Mouse (Mus musculus): Measurements from ENCODE around the gene Wwtr1. TPM values are rescaled to one million over a fixed set of nuclear protein-coding genes. Genes with fewer than 3 reads are reported as not detected.

Wwtr1 gene
- polyA plus RNA-seq, 1 experiment from 2014 or later: 32.1 TPM

GRCm38 (mm10) chr3:57445706-57446105, 130.0 kb downstream of the Wwtr1 start:
- H3K27me3 ChIP-seq: no peaks in the 10 kb centered on the region
- H3K36me3 ChIP-seq: no peaks in the 10 kb centered on the region
- H3K27ac ChIP-seq (replicated peaks): no peak overlapping the region
- 36% methylated on average over 3 of the region's 3 CpGs for WGBS
- no peak overlapping the region for H3K4me2 ChIP-seq (replicated peaks)
- H3K4me3 ChIP-seq (replicated peaks): no peak overlapping the region
- 0 out of 2 replicates have a peak, but pooled peaks cover 6% of the 10 kb centered on the region for H3K4me1 ChIP-seq
- no peak for ATAC-seq (ENCODE audit: insufficient number of reproducible peaks, low FRiP score, low TSS enrichment, low read depth)
- no peak overlapping the region for H3K9ac ChIP-seq
- no peaks in the 10 kb centered on the region for H3K9me3 ChIP-seq (replicated peaks)

GRCm38 (mm10) chr3:57440956-57441355, 134.8 kb downstream of the Wwtr1 start:
- 30% methylated on average over 3 of the region's 3 CpGs for WGBS
- Histone ChIP-seq H3K4me1 (0 out of 2 replicates have a peak, but pooled peaks cover 3% of the 10 kb centered on the region), H3K27me3 (no peaks in the 10 kb centered on the region), H3K27ac (replicated peaks) (no peak overlapping the region), H3K36me3 (no peaks in the 10 kb centered on the region), H3K9me3 (replicated peaks) (no peaks in the 10 kb centered on the region), H3K4me3 (replicated peaks) (no peak overlapping the region), H3K4me2 (replicated peaks) (no peak overlapping the region), H3K9ac (no peak overlapping the region)
- no peak for ATAC-seq (ENCODE audit: insufficient number of reproducible peaks, low FRiP score, low TSS enrichment, low read depth)

GRCm38 (mm10) chr3:57435364-57435763, 140.3 kb downstream of the Wwtr1 start:
- WGBS: 80% methylated on average over 8 of the region's 8 CpGs
- H3K36me3 ChIP-seq: no peaks in the 10 kb centered on the region
- H3K4me1 ChIP-seq: no peaks in the 10 kb centered on the region
- no peak for ATAC-seq (ENCODE audit: insufficient number of reproducible peaks, low FRiP score, low TSS enrichment, low read depth)
- no peaks in the 10 kb centered on the region for H3K9me3 ChIP-seq (replicated peaks)
- H3K27me3 ChIP-seq: no peaks in the 10 kb centered on the region
- H3K4me3 ChIP-seq (replicated peaks): no peak overlapping the region
- no peak overlapping the region for H3K4me2 ChIP-seq (replicated peaks)
- H3K27ac ChIP-seq (replicated peaks): no peak overlapping the region
- H3K9ac ChIP-seq: no peak overlapping the region

DNA sequence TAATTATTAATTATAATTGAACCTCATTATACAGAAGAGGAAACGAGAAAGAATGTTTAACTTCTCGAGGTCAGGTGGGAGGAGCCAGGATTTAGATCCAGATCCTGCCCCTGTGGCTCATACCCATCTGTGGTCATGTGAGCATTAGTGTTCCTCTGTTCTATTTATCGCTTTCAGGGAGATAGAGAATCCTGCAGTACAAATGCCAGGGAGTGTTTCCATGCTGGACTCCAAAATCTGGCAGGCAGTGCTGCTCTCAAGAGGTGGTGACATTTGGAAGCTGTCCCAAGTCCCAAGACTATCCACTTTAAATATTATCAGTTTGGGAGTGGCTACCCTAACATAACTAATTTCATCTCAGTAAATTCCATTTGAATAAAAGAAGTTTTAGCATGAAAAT, 144.0 kb downstream of the Wwtr1 start:
- H3K4me3 ChIP-seq (replicated peaks): no peak overlapping the region
- H3K27ac ChIP-seq (replicated peaks): no peak overlapping the region
- ATAC-seq (ENCODE audit: insufficient number of reproducible peaks, low FRiP score, low TSS enrichment, low read depth): no peak
- H3K9me3 ChIP-seq (replicated peaks): no peaks in the 10 kb centered on the region
- no peaks in the 10 kb centered on the region for H3K27me3 ChIP-seq
- no peak overlapping the region for H3K4me2 ChIP-seq (replicated peaks)
- no peaks in the 10 kb centered on the region for H3K36me3 ChIP-seq
- H3K4me1 ChIP-seq: no peaks in the 10 kb centered on the region
- 66% methylated on average over 3 of the region's 3 CpGs for WGBS
- H3K9ac ChIP-seq: no peak overlapping the region

DNA sequence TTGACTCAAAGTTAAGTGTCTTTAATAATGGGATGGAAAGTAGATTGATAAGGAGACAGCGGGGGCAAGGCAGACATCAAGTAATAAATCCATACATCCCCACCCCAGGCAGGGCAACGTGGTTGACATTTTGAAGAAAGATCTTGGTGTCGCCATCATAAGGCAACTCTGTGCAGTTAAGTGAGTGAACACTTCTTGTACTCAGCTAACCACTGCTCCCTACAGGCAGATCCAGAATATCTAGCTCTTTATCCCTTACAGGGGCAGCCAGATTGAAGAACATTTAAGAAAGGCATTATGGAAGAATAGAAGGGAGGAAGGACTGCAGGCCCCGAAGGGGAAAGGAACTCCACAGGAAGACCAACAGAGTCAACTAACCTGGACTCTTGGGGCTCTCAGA, 146.2 kb downstream of the Wwtr1 start:
- H3K4me2 ChIP-seq (replicated peaks): no peak overlapping the region
- WGBS: 70% methylated on average over 4 of the region's 4 CpGs
- H3K27me3 ChIP-seq: no peaks in the 10 kb centered on the region
- no peak overlapping the region for H3K27ac ChIP-seq (replicated peaks)
- no peak overlapping the region for H3K9ac ChIP-seq
- H3K36me3 ChIP-seq: no peaks in the 10 kb centered on the region
- H3K9me3 ChIP-seq (replicated peaks): no peaks in the 10 kb centered on the region
- ATAC-seq (ENCODE audit: insufficient number of reproducible peaks, low FRiP score, low TSS enrichment, low read depth): no peak
- no peak overlapping the region for H3K4me3 ChIP-seq (replicated peaks)
- no peaks in the 10 kb centered on the region for H3K4me1 ChIP-seq

DNA sequence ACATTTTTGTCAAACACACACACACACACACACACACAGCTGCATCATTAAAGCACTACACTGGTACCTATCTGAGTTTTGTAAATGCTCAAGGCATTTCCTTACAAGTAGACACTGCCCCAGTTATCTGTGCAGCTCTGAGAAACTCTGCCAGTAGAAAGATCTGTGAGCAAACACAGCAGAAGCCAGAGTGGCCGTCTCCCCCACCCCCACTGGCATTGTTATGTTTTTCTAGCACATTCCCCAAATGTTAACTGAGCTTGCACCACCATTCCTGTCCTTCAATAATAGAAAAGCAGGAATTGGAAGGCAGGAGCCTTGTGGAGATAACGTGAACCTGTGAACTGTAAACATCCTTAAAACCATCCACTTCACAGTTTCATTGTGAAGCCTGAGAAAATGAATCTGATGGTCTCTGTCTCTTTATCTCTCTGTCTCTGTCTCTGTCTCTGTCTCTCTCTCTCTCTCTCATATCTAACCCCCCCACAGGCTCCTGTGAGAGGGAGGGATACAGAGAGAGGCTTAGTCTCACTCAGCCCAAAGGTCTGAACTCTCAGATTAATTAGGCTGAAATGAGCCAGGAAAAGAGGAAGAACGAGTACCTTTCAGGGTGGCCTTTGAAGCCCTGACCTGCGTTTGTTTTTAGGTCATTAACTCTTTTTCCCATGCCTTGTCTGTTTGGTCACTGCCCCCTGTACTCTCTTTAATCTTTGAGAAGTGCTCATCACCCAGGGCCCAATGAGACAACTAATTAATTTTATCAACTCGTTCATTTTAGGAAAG, 146.8 kb downstream of the Wwtr1 start:
- H3K27ac ChIP-seq (replicated peaks): no peak overlapping the region
- H3K9me3 ChIP-seq (replicated peaks): no peaks in the 10 kb centered on the region
- H3K36me3 ChIP-seq: no peaks in the 10 kb centered on the region
- ATAC-seq (ENCODE audit: insufficient number of reproducible peaks, low FRiP score, low TSS enrichment, low read depth): no peak
- H3K4me3 ChIP-seq (replicated peaks): no peak overlapping the region
- no peaks in the 10 kb centered on the region for H3K27me3 ChIP-seq
- H3K4me1 ChIP-seq: no peaks in the 10 kb centered on the region
- WGBS: 36% methylated on average over 5 of the region's 5 CpGs
- H3K9ac ChIP-seq: no peak overlapping the region
- no peak overlapping the region for H3K4me2 ChIP-seq (replicated peaks)

DNA sequence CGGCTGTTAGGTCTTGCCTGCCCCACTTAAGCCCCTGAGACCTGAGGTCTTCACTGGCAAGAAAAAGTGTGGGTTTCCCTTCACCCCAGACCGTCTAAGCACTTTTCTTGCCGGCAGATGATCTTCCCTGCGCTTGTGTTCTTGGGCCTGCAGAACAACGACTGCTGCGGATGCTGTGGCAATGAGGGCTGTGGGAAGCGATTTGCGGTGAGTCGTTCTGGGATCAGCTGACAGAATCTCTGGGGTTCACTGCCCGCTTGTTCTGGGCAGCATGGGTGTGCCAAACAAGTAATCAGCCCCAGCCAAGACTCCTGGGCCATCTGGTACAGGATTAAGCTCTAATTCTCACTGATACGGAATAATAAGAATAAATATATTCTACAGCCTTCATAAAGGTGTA, 149.4 kb downstream of the Wwtr1 start:
- 85% methylated on average over 11 of the region's 11 CpGs for WGBS
- ATAC-seq (ENCODE audit: insufficient number of reproducible peaks, low FRiP score, low TSS enrichment, low read depth): no peak
- Histone ChIP-seq H3K36me3 (no peaks in the 10 kb centered on the region), H3K4me3 (replicated peaks) (no peak overlapping the region), H3K27ac (replicated peaks) (no peak overlapping the region), H3K4me1 (no peaks in the 10 kb centered on the region), H3K4me2 (replicated peaks) (no peak overlapping the region), H3K9ac (no peak overlapping the region), H3K27me3 (no peaks in the 10 kb centered on the region), H3K9me3 (replicated peaks) (no peaks in the 10 kb centered on the region)

DNA sequence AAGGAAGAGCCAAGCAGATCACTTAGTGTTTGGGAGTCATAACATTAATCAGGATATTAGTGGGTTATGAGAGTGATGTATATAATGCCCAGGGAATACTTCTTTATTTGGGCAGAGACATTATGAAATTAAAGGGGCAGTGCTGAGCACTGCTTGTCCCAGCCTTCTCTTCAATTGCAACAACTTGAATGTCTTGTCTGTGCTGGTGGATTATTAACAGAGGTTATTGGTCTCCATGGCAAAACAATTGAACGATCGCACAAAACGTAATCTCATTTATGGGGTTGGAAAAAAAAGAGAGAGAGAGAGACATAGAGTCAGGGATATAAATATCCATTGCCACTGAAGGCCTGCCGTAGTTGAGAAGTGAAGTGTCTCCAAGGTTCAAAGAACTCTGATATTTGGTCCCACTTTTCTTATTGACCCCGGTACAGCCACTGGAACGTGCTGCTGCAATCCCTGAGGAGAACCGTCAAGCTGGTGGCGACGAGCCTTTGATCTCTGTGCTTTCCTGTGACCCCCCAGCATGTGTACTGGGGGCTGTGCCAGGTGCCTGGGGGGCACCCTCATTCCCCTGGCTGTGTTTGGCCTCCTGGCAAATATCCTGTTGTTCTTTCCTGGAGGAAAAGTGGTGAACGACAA, 150.5 kb downstream of the Wwtr1 start, which contains the start of gene Tm4sf4:
Gene Tm4sf4 (plus strand): TSS at position 226 of the 642 bp plus-strand sequence.
- H3K9me3 ChIP-seq (replicated peaks): no peaks in the 10 kb centered on the region
- H3K27ac ChIP-seq (replicated peaks): no peak within 1 kb of the TSS
- no peak for ATAC-seq (ENCODE audit: insufficient number of reproducible peaks, low FRiP score, low TSS enrichment, low read depth)
- WGBS: 66% methylated on average over 10 of the region's 10 CpGs
- no peaks in the 10 kb centered on the region for H3K36me3 ChIP-seq
- H3K27me3 ChIP-seq: no peaks in the 10 kb centered on the region
- H3K4me3 ChIP-seq (replicated peaks): no peak within 1 kb of the TSS
- H3K9ac ChIP-seq: no peak within 1 kb of the TSS
- H3K4me2 ChIP-seq (replicated peaks): no peak within 1 kb of the TSS
- no peaks in the 10 kb centered on the region for H3K4me1 ChIP-seq

DNA sequence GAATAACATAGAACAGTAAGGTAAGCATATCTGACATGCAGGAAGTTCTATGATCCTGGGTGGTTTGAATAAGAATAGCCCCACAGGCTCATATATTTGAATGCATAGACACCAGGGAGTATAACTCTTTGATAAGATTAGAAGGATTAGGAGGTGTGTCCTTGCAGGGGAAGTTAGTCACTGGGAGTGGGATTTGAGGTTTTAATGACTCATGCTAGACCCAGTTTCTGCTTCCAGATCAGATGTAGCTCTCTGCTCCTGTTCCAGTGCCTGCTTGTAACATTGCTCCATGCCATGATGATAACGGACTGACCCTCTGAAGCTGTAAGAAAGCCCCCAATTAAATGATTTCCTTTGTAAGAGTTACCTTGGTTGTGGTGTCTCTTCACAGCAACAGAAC, 155.1 kb downstream of the Wwtr1 start:
- H3K27me3 ChIP-seq: no peaks in the 10 kb centered on the region
- H3K9ac ChIP-seq: no peak overlapping the region
- no peak overlapping the region for H3K4me3 ChIP-seq (replicated peaks)
- H3K36me3 ChIP-seq: no peaks in the 10 kb centered on the region
- 71% methylated on average over 1 of the region's 1 CpGs for WGBS
- no peaks in the 10 kb centered on the region for H3K9me3 ChIP-seq (replicated peaks)
- ATAC-seq (ENCODE audit: insufficient number of reproducible peaks, low FRiP score, low TSS enrichment, low read depth): no peak
- no peak overlapping the region for H3K27ac ChIP-seq (replicated peaks)
- H3K4me2 ChIP-seq (replicated peaks): no peak overlapping the region
- H3K4me1 ChIP-seq: no peaks in the 10 kb centered on the region

DNA sequence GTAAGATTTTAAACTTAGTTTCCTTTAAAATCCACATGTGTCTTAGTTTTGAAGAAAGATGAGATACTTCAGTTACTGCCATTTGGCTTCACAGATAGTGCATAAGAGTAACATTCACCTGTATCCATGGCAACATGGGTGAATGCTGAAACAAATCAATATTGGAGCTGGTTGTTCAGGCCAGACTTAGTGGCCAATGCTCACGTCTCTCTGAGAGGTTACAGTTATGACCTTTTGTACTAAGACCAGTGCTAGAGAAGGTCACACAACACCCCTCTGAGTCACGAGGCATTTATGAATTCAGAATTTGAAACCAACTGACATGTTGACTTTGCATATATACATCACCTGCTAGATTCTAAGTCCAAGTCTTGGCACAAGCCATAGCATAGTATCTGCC, 155.5 kb downstream of the Wwtr1 start:
- no peaks in the 10 kb centered on the region for H3K4me1 ChIP-seq
- H3K27me3 ChIP-seq: no peaks in the 10 kb centered on the region
- ATAC-seq (ENCODE audit: insufficient number of reproducible peaks, low FRiP score, low TSS enrichment, low read depth): no peak
- H3K36me3 ChIP-seq: no peaks in the 10 kb centered on the region
- H3K4me3 ChIP-seq (replicated peaks): no peak overlapping the region
- WGBS: 72% methylated on average over 2 of the region's 2 CpGs
- no peak overlapping the region for H3K9ac ChIP-seq
- H3K4me2 ChIP-seq (replicated peaks): no peak overlapping the region
- no peak overlapping the region for H3K27ac ChIP-seq (replicated peaks)
- no peaks in the 10 kb centered on the region for H3K9me3 ChIP-seq (replicated peaks)

- H3K27ac ChIP-seq (replicated peaks): no peak overlapping the region
- WGBS: 82% methylated on average over 4 of the region's 4 CpGs
- no peak for ATAC-seq (ENCODE audit: insufficient number of reproducible peaks, low FRiP score, low TSS enrichment, low read depth)
- no peaks in the 10 kb centered on the region for H3K27me3 ChIP-seq
- H3K36me3 ChIP-seq: no peaks in the 10 kb centered on the region
- H3K9me3 ChIP-seq (replicated peaks): no peaks in the 10 kb centered on the region
- H3K4me3 ChIP-seq (replicated peaks): no peak overlapping the region
- no peak overlapping the region for H3K4me2 ChIP-seq (replicated peaks)
- H3K4me1 ChIP-seq: no peaks in the 10 kb centered on the region
- no peak overlapping the region for H3K9ac ChIP-seq
Observed at GRCm38 (mm10) chr3:57411535-57411934, 164.2 kb downstream of the Wwtr1 start.
